12 mouse cellular contexts compared by ENCODE assay signal in the genomic region with DNA sequence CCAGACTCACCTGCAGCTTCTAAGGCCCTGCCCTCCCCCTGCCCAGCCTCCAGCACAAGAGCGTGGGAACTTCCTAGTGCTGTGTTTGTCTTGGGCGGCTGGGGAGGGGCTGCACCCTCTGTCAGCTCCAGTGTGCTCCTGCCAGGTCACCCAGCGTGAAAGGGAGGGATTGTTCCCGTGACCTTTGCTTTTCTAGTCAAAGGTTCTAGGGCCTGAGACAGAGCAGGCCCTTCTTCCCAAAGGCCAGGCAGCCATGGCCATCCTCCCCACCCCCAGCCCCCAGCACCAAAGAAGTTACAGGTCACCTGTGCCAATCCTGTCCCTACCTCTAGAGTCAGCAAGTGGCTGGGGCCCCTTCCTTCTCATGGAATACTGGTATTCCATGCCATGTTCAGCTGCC.
A peak's percentile ranks its signal among the peaks of the same experiment; 100 is the strongest.
DNase-seq lines count a peak whose midpoint lies in the region; ATAC-seq lines count a peak whose summit lies in the region.
"Had no signal": no experiment of that assay in that cellular context is flagged by ENCODE, and none has a peak within 500 bp of the region (broad histone marks: within the 10 kb centered on the region; RNA-seq: fewer than 3 reads in every experiment).

No protein-coding gene starts in this region.

- no peaks in the 10 kb centered on the region for H3K36me3 ChIP-seq in heart, embryonic 13.5 days
- H3K36me3 ChIP-seq in intestine, embryonic 15.5 days = no peaks in the 10 kb centered on the region
- H3K36me3 ChIP-seq: limb, embryonic 15.5 days had no signal

- peaks cover 34% of the 10 kb centered on the region for H3K4me1 ChIP-seq in heart, embryonic 13.5 days
- H3K4me1 ChIP-seq in intestine, embryonic 15.5 days (replicated peaks) = 0 out of 2 replicates have a peak, but pooled peaks cover 5% of the 10 kb centered on the region

- peak overlapping the region; percentile 33; the same call in 1 of the 2 replicates for H3K9ac ChIP-seq in heart, embryonic 13.5 days
- no peak overlapping the region for H3K9ac ChIP-seq in intestine, embryonic 15.5 days
- H3K9ac ChIP-seq: limb, embryonic 15.5 days had no signal

- ATAC-seq in heart, embryonic 13.5 days (ENCODE audit: extremely low read depth, insufficient number of reproducible peaks, low FRiP score, low TSS enrichment) = no peak
- peak; percentile 78 for ATAC-seq in intestine, embryonic 15.5 days

- WGBS in heart, embryonic 13.5 days = 36% methylated on average over 4 of the region's 4 CpGs
- 37% methylated on average over 4 of the region's 4 CpGs for WGBS in intestine, embryonic 15.5 days

- peak overlapping the region; percentile 79 for H3K27ac ChIP-seq in heart, embryonic 13.5 days (replicated peaks)
- no peak overlapping the region for H3K27ac ChIP-seq in intestine, embryonic 15.5 days
- H3K27ac ChIP-seq: limb, embryonic 15.5 days had no signal

- no peak overlapping the region for H3K4me3 ChIP-seq in heart, embryonic 13.5 days
- no peak overlapping the region for H3K4me3 ChIP-seq in intestine, embryonic 15.5 days (replicated peaks)
- H3K4me3 ChIP-seq: limb, embryonic 15.5 days had no signal

- 0 out of 2 replicates have a peak overlapping the region, but pooled peaks have one; percentile 24 for H3K4me2 ChIP-seq in heart, embryonic 13.5 days
- no peak overlapping the region for H3K4me2 ChIP-seq in intestine, embryonic 15.5 days (replicated peaks)
- H3K4me2 ChIP-seq: limb, embryonic 15.5 days had no signal

- no peaks in the 10 kb centered on the region for H3K9me3 ChIP-seq in heart, embryonic 13.5 days
- H3K9me3 ChIP-seq in intestine, embryonic 15.5 days = no peaks in the 10 kb centered on the region
- H3K9me3 ChIP-seq: limb, embryonic 15.5 days had no signal

- no peaks in the 10 kb centered on the region for H3K27me3 ChIP-seq in heart, embryonic 13.5 days (replicated peaks)
- no peaks in the 10 kb centered on the region for H3K27me3 ChIP-seq in intestine, embryonic 15.5 days (replicated peaks)
- H3K27me3 ChIP-seq: limb, embryonic 15.5 days had no signal

- no peak for DNase-seq in heart, adult 11 months
- peak; percentile 28 for DNase-seq in ES-CJ7 (ENCODE audit: low read depth, low spot score)
- peak; percentile 77 to 92 for DNase-seq in kidney, postnatal 25 days
- no peak for DNase-seq in left cerebral cortex, adult 9 months (ENCODE audit: low spot score in 2 of 2)
- no peak for DNase-seq in adrenal gland, postnatal 25 days
- DNase-seq in frontal cortex, adult 2 months (ENCODE audit: extremely low spot score in 1 of 2, low spot score in 1 of 2) = no peak
- DNase-seq: adrenal gland, adult 8-10 months; cerebellum, adult 11-12 months; heart, postnatal 10 days had no signal

Comparison
In these comparisons a context has a peak if more than half of its experiments do, and no peak if none do; other contexts are left out.
1. DNase-seq: peak in ES-CJ7 (single experiment) and kidney, postnatal 25 days (2 of 2); none in heart, adult 11 months (single experiment), left cerebral cortex, adult 9 months (0 of 2), adrenal gland, postnatal 25 days (single experiment) and frontal cortex, adult 2 months (0 of 2).